Comparison of ENCODE assay signal across 10 mouse cellular contexts in genomic region chr5:128551448-128551847, GRCm38 (mm10). TPM values are rescaled to one million over a fixed set of nuclear protein-coding genes. Genes with fewer than 3 reads are reported as not detected.
DNase-seq lines count a peak whose midpoint lies in the region; ATAC-seq lines count a peak whose summit lies in the region.
"Had no signal": no experiment of that assay in that cellular context is flagged by ENCODE, and none has a peak within 500 bp of the region (broad histone marks: within the 10 kb centered on the region; RNA-seq: fewer than 3 reads in every experiment).

No protein-coding gene starts in this region.

- H3K4me2 ChIP-seq in lung, embryonic 16.5 days (ENCODE audit: low read depth, low read length), result peak overlapping the region; percentile 44
- peak overlapping the region; percentile 10; the same call in 1 of the 2 replicates for H3K4me2 ChIP-seq in limb, embryonic 11.5 days (ENCODE audit: low read depth, severe bottlenecking)
- H3K4me2 ChIP-seq in stomach, embryonic 15.5 days, result 0 out of 2 replicates have a peak overlapping the region, but pooled peaks have one; percentile 27

- H3K9me3 ChIP-seq in heart, embryonic 10.5 days, result no peaks in the 10 kb centered on the region
- H3K9me3 ChIP-seq in lung, embryonic 16.5 days (ENCODE audit: control insufficient read depth, low read length), result no peaks in the 10 kb centered on the region; the same call in 1 of the 2 replicates
- H3K9me3 ChIP-seq in limb, embryonic 11.5 days (ENCODE audit: control insufficient read depth, low read length), result no peaks in the 10 kb centered on the region
- H3K9me3 ChIP-seq in stomach, embryonic 15.5 days, result no peaks in the 10 kb centered on the region

- peaks cover 30% of the 10 kb centered on the region for H3K27me3 ChIP-seq in heart, embryonic 10.5 days (ENCODE audit: insufficient read depth, poor library complexity, severe bottlenecking)
- H3K27me3 ChIP-seq in lung, embryonic 16.5 days (ENCODE audit: control insufficient read depth, insufficient read depth, low read depth, low read length), result peaks cover 14% of the 10 kb centered on the region
- H3K27me3 ChIP-seq in limb, embryonic 11.5 days (ENCODE audit: control insufficient read depth, insufficient read depth, low read length), result 0 out of 2 replicates have a peak, but pooled peaks cover 2% of the 10 kb centered on the region
- H3K27me3 ChIP-seq in stomach, embryonic 15.5 days (replicated peaks), result peaks cover 18% of the 10 kb centered on the region

- no peaks in the 10 kb centered on the region for H3K36me3 ChIP-seq in heart, embryonic 10.5 days
- no peaks in the 10 kb centered on the region for H3K36me3 ChIP-seq in lung, embryonic 16.5 days (ENCODE audit: control insufficient read depth, insufficient read depth, low read length)
- H3K36me3 ChIP-seq in limb, embryonic 11.5 days (ENCODE audit: control insufficient read depth, insufficient read depth, low read length), result no peaks in the 10 kb centered on the region
- no peaks in the 10 kb centered on the region for H3K36me3 ChIP-seq in stomach, embryonic 15.5 days

- peak overlapping the region; percentile 8; the same call in 1 of the 2 replicates for H3K4me3 ChIP-seq in heart, embryonic 10.5 days
- no peak overlapping the region for H3K4me3 ChIP-seq in lung, embryonic 16.5 days (ENCODE audit: low read length)
- H3K4me3 ChIP-seq in limb, embryonic 11.5 days (ENCODE audit: low read depth, low read length), result no peak overlapping the region
- no peak overlapping the region for H3K4me3 ChIP-seq in stomach, embryonic 15.5 days (replicated peaks)

- no peak overlapping the region for H3K9ac ChIP-seq in lung, embryonic 16.5 days (ENCODE audit: low read length)
- H3K9ac ChIP-seq in limb, embryonic 11.5 days (ENCODE audit: low read length), result no peak overlapping the region
- H3K9ac ChIP-seq in stomach, embryonic 15.5 days, result no peak overlapping the region

- H3K27ac ChIP-seq in heart, embryonic 10.5 days, result 0 out of 2 replicates have a peak overlapping the region, but pooled peaks have one; percentile 10
- no peak overlapping the region for H3K27ac ChIP-seq in lung, embryonic 16.5 days (ENCODE audit: low read length)
- no peak overlapping the region for H3K27ac ChIP-seq in limb, embryonic 11.5 days (replicated peaks; ENCODE audit: low read depth, low read length)
- H3K27ac ChIP-seq in stomach, embryonic 15.5 days, result no peak overlapping the region

- no peak; the same call in 1 of the 2 replicates for ATAC-seq in lung, embryonic 16.5 days (ENCODE audit: low read depth)
- no peak for ATAC-seq in limb, embryonic 11.5 days (ENCODE audit: insufficient number of reproducible peaks, low FRiP score, low TSS enrichment, low read depth)
- ATAC-seq in stomach, embryonic 15.5 days (ENCODE audit: insufficient read depth, low FRiP score, low read depth), result no peak
- ATAC-seq in erythroblast, adult 5-6 weeks (replicated peaks; ENCODE audit: low FRiP score, poor library complexity, severe bottlenecking), result no peak

- 10% methylated on average over 11 of the region's 11 CpGs for WGBS in heart, embryonic 10.5 days
- WGBS in lung, embryonic 16.5 days, result 8% methylated on average over 11 of the region's 11 CpGs
- WGBS in limb, embryonic 11.5 days, result 14% methylated on average over 11 of the region's 11 CpGs
- 11% methylated on average over 11 of the region's 11 CpGs for WGBS in stomach, embryonic 15.5 days

- intact Hi-C loops in heart, postnatal 10 days (cut with DNase I), result no loop called here

- DNase-seq in heart, embryonic 10.5 days (ENCODE audit: low spot score), result no peak
- no peak for DNase-seq in heart, postnatal 10 days
- DNase-seq in lung, postnatal 4 days, result no peak
- DNase-seq in limb, embryonic 11.5 days (ENCODE audit: low spot score), result peak; percentile 37
- no peak for DNase-seq in Muller cell, postnatal 12 days (ENCODE audit: inconsistent ontology term)
- DNase-seq: layer of hippocampus, adult 9-11 months; lung, postnatal 36 days had no signal

- peaks cover 8% of the 10 kb centered on the region; the same call in 1 of the 2 replicates for H3K4me1 ChIP-seq in heart, embryonic 10.5 days
- H3K4me1 ChIP-seq in lung, embryonic 16.5 days (replicated peaks; ENCODE audit: control insufficient read depth, insufficient read depth, low read length), result no peaks in the 10 kb centered on the region
- H3K4me1 ChIP-seq in limb, embryonic 11.5 days (ENCODE audit: control insufficient read depth, insufficient read depth, low read length), result peaks cover 10% of the 10 kb centered on the region; the same call in 1 of the 2 replicates
- no peaks in the 10 kb centered on the region for H3K4me1 ChIP-seq in stomach, embryonic 15.5 days

RNA-seq across cellular contexts. Expression of gene Fzd10, which starts 49.2 kb away (rescaled TPM):
- polyA plus RNA-seq in heart, embryonic 10.5 days (2016; fragmentation: Nextera tagmentation; extraction: Ambion mirVana), result 0.58 and 1.0 TPM in 2 replicates
- under 1 TPM; 0.17 to 0.25 TPM for total RNA-seq in heart, postnatal 10 days (2021)
- 0.79 and 0.82 TPM in 2 replicates for polyA plus RNA-seq in lung, embryonic 16.5 days (2015; fragmentation: Nextera tagmentation; extraction: Ambion mirVana)
- polyA plus RNA-seq in limb, embryonic 11.5 days (2014; fragmentation: Nextera tagmentation; extraction: Ambion mirVana), result 7.9 and 8.5 TPM in 2 replicates
- 0.95 and 1.8 TPM in 2 replicates for polyA plus RNA-seq in stomach, embryonic 15.5 days (2015; fragmentation: Nextera tagmentation; extraction: Ambion mirVana)
- not detected in 2 replicates for total RNA-seq in erythroblast, adult 5-6 weeks (2015; ENCODE audit: low replicate concordance)
- total RNA-seq in erythroblast, adult 5-6 weeks (2017; ENCODE audit: low replicate concordance), result not detected in 2 replicates
